Mouse (Mus musculus) left cerebral cortex, postnatal 4 days (tissue): ENCODE measurements around the gene a. TPM values are rescaled to one million over a fixed set of nuclear protein-coding genes. Genes with fewer than 3 reads are reported as not detected.

ENCODE experiments used
- DNase-seq: peaks from one replicate; pipeline ENCODE4 v3.0.0-alpha.2; 2022
- intact Hi-C: fragments of 180-260 bp; cut with DNase I; formaldehyde crosslinking; loops from one replicate; pipeline ENCODE4 v1.15.1; 2025
- total RNA-seq, 2 experiments: library from RNA; stranded (reverse); gene quantifications; 2 replicates each; pipeline ENCODE4 v1.2.3; 2021

Gene a
- total RNA-seq, 2 experiments from 2014 or later = 1.1 TPM; not detected in 1

DNA sequence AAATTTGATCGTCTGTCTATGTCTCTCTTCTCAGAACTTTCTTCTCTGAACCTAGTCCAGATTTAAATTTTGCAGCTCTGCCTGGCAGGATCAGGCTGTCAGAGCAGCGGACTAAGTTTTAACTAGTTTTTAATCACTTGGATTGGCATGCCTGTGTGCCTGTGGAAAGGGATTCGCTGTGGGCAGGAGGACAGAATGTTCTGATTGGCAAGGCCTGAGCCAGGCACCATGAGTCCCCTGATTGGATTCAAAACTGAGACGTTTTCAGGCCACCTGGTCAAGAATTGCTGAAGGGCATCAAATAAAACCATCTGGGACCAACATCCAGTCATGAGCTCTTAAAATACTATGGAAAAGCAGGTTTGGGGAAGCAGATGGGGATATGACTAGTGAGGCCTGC, 8.8 kb upstream of the a start:
- intact Hi-C loops = no loop called here
- DNase-seq = no peak

DNA sequence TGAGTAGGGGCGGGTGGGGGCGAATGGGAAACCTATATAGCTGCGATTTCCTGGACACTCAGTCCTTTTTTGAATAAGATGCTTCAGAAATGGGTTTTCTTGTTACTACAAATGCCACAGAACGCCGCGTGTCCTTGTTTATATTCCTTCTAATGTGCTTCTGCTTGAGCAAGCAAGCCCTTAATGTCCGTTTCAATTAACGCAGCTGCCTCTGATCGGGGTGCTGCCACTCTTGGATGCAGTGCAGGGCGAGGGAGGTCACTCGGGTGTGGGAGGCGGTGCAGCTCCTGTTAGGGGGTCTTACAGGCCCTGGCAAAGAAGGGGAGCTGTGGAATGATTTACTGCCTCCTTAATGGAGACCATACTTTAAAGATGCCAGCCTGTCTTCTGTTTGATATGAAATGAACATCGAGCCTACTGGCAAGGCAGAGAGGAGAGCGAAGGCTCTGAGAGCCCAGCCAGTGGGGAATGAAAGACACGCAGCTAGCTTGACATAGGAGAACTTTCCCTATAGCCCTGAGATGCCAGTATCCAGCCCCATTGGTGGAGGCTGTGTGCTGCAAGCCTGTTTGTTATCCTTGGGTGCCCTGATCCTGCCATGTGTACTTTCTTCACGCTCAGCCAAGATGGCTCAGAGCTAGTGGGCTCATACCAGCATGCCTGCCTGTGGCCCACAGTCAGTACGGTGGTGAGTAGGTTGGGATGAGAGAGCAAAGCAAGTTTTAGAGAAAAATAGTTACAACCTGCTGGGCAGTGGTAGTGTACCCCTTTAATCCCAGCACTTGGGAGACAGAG, 8.1 kb upstream of the a start:
- intact Hi-C loops = no loop called here
- no peak for DNase-seq

DNA sequence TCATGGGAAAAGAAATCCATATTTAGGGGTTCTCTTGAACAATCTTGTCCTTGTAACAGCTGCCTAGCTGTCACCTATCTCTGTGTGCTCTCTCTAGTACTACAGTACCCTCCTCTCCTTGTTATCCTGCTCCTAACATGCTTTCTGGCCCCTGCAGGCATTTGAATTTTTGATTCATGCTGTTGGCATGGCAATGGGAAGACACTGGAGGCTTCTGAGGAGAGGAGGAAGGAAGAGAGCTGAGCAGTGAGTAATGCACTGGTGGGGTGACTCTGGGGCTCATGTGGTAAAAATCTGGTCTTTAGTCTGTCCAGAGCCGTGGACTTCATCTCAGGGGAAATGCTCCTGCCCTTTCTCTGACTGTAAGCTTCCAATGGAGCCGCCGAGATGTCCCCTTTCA, 5.9 kb upstream of the a start:
- intact Hi-C loops = no loop called here
- DNase-seq = no peak

DNA sequence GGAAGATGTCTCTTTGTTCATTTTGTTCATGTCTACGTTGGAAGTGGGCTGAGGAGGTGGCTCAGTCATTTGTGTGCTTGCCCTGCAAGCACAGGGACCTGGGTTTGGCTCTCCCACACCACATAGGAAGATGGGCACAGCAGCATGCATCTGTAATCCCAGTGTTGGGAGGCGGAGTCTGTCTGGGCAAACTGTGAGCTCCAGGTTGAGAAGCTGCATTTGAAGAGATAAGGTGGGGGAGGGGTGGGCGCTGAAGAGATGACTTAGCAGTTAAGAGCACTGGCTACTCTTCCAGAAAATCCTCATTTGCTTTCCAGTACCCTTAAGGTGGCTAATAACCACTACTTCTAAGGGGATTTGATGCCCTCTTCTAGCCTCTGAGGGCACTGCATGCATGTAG, 5.0 kb upstream of the a start:
- DNase-seq = no peak
- intact Hi-C loops = no loop called here

- no peak for DNase-seq
- intact Hi-C loops = no loop called here
These were observed 4.4 kb upstream of the a start for GRCm38 (mm10) chr2:154786776-154787175.

DNA sequence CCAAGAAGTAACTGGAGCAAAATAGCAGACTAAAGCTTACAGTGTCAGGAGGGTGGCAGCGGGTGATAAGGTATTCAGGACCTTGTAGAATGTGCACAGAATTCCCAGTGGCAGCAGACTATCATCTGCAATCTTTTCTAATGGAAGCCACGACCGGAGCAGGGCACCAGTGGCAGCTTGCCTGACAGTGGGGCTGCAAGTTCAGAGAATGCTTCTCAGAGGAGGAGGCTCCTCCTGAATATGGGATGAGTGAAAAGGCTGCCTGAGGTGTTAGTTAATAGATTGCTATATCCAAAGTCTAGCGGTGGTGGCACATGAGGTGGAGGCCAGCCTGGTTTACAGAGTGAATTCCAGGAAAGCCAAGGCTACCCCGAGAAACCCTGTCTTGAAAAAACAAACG, 1.8 kb upstream of the a start:
- no peak for DNase-seq
- intact Hi-C loops = no loop called here

GRCm38 (mm10) chr2:154789977-154790655, 1.1 kb upstream of the a start:
- no peak for DNase-seq
- intact Hi-C loops = loop anchor here (10.0 kb wide), 1 partner anchor 65 kb away; no protein-coding TSS in a partner anchor

DNA sequence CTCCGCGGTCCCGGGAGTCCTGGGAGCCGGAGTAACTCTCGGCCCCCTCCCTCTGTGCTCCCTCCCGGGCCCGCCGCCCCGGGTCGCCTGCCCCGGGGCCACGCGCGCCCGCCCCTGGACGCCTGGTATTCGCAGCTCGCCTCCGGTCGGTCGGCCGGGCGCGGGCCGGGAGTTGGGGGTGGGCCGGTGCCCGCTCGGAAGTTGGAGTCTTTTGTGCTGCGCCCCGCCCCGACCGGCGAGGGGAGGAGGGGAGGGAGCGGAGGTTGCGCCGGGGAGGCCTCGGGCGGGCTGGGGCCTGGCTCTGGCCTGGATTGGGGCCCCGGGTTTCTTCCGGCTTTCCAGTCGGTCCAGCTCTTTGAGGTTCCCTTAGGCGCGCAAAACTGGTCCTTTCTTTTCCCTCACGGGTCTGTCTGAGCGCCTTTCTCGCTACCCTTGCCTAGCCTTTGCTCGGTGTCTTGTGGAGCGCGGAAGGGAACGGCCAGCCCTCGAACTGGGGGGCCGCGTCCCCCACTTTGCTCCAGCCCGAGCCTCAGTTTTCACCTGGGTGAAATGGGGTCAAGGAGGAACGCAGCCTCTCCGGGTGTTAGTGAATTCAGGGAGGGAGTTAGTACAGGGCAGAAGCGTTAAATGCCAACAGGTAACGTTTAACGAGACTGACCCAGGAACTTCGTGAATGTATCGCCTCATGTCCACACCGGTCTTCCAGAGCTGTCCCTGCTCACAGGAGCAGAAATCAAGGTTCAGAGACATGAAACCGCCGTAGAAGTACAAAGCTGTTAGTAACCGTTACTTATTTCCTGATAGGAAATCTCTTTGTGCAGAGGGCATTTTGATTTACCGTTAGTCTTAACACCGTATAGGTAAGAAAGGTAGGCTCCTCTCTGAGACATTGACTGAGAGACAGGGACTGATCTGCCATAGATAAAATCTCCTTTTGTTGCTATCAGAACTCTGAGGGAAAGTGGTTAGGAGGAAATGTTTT, 750 bp downstream of the a start:
- peak; percentile 66 for DNase-seq
- intact Hi-C loops = loop anchor here (10.0 kb wide), 1 partner anchor 63 kb away; no protein-coding TSS in a partner anchor

DNA sequence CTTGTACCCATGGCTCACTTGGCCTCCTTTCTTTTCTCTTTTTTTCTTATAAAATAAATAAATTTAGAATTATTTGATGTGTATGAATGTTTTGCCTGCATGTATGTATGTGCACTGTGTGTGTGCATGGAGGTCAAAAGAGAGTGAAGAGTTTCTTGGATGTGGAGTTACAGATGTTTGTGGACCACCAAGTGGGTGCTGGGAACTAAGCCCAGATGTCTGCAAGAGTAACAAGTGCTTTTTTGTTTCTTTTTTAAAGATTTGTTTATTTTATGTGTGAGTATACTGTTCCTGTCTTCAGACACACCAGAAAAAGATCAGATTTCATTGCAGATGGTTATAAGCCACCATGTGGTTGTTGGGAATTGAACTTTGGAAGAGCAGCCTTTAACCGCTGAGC, 12.2 kb downstream of the a start:
- DNase-seq = no peak
- intact Hi-C loops = no loop called here

- intact Hi-C loops = no loop called here
- no peak for DNase-seq
These were observed 12.6 kb downstream of the a start for GRCm38 (mm10) chr2:154803845-154804244.

DNA sequence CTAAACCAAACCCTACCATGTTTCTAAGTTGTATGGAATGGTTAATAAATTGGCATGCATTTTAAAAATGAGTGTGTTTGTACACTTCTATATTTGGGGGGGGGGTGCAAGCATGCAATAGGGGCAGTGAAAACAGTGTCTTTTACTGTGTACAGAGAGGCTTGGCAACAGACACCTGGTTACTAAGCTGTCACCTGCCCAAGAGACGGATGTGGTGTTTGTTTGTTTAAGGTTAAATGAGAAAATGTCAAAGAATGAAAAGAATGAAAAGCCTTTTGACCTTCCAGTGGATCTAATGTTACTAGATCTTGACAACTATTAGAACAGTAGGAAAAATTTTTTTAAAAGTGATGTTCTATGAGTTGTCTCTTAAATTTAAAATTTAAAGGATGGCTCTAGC, 16.5 kb downstream of the a start:
- DNase-seq = no peak
- intact Hi-C loops = no loop called here

DNA sequence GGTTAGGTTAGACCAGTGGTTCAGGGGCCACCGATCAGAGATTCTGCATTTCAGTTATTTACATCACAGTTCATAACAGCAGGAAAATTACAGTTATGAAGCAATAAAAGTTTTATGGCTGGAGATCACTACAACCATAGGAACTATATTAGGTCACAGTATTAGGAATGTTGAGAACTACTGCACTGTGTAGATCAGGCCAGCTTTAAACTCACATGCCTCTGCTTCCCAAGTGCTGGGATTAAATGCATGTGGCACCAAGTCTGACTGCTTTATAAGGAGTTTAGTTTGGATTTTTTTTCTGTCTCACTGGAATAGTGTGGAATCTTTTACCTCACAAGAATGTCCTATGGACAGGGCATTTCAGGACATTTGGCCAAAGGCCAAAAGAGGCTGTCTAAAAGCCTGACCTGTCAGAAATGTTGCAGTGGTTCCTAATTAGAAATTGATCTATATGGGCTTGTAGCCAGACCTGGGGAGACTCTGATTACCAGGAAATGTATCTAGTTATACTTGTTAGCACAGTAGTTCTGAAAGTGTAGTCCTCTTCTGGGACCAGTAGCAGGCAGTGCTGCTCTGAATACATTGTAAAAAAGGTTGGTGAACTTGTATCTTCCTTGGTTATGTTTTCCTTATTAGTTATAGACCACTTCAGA, 18.0 kb downstream of the a start:
- intact Hi-C loops = no loop called here

DNA sequence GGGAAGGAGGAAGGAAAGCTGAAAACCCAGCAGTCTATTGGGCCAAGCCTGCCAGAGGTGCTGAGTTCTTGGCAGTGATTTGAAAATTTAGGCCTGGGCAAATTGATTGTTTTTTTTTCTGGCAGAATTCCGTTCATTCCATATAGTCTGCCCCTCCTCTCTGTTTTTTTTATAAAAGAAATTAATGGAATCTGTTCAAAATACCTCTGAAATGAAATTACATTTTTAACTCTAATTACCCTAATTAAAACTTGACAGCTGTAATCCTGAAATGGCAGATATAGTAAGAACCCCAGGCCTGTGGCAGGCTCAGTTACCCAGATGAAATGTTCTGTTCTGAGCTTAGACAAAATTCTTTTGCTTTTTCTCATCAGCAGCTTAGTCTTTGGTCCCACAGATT, 19.6 kb downstream of the a start:
- DNase-seq = no peak
- intact Hi-C loops = no loop called here

More for the DNA sequence above, 18.0 kb downstream of the a start:
- no peak for DNase-seq

DNA sequence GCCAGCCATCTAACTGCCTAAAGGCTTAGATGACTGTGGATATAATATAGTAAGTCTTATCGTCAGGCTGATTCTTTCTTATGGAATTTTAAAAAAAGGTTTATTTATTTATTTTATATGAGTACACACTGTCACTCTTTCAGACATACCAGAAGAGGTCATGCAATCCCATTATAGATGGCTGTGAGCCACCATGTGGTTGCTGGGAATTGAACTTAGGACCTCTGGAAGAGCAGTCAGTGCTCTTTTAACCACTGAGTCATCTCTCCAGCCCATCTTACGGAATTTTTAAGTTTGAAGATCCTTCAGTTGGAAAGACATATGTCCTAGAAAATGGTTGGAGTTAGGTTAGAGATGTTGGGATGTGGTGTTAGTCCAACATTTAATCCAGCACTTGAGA, 22.2 kb downstream of the a start:
- intact Hi-C loops = no loop called here
- DNase-seq = no peak

- no peak for DNase-seq
- intact Hi-C loops = no loop called here
These were observed 25.9 kb downstream of the a start for GRCm38 (mm10) chr2:154817089-154817488.

- DNase-seq = peak; percentile 53
- intact Hi-C loops = no loop called here
These were observed 26.6 kb downstream of the a start for GRCm38 (mm10) chr2:154817788-154818187.

DNA sequence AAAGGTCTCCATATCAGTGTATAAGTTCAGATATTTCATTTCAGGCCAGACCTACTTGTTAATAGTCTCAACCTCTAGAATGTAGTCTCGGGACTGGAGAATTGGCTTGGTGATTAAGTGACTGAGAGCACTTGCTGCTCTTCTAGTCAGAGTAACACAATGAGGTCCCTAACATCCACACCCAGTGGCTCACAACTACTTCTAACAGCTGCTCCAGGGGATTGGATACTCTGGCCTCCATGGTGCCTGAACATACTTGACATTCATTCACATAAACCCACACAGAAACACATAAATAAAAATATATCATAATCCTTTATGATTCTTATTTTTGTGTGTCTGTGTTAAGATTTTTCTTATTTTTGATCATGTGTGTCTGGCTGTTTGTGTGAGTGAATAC, 27.4 kb downstream of the a start:
- intact Hi-C loops = no loop called here
- DNase-seq = no peak

DNA sequence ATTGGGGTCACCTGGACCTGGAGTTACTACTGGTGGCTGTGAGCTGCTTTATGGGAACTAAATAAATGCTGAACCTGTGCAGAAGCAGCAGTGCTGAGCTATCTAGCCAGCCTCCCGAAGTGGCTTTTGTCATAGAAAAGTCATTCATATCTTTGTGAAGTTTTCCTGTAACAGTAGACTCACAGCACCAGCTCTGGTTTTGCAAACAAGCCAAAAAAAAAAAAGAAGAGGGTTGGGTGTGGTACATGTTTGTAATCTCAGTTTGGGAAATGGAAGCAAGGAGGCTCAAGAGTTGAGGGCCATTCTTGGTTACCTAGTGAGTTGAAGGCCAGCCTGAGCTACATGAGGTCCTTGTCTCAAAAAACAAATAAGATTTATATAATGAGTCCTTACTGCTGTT, 29.1 kb downstream of the a start:
- intact Hi-C loops = no loop called here

DNA sequence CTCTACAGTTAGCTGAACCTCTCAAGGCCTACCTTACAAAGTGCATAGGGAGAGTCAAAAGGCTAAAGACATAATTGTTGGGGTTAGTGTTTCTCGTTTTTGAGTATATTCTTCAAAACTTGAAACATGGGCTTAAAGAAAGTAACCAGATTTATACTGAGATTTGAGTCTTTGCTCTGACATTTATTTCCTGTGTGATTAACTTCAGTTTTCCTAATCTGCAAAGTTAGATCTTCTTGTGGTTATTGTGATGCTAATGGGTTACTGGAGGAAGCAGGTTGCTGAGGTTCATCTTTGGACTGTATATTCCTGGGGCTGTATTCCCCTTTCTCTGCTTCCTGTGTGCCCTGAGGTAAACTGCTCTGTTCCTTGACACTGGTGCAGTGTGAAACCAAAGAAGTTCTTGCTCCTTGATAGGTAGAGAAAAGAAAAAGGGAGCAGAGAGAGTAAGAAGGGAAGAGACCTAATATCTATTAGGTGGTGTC, 34.9 kb downstream of the a start:
- DNase-seq = no peak
- intact Hi-C loops = no loop called here

More for the DNA sequence above, 29.1 kb downstream of the a start:
- no peak for DNase-seq

DNA sequence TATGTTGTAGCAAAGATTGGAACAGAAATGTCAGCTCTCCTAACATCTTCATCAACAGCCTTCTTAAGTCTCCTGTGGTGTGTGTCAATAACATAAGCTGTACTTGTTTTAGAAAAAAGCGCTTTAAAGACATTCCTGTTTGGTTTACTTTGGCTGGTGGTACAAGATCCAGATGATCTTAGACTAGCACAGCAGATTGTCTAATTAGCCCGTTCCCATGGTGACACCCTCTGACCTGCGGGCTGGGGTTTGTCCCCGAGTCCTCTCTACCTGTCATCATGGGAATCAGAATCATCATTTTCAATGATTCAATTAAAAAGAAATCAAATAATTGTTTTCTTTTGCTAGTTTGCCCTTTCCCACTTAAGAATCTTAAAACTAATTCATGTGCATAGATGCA, 36.3 kb downstream of the a start:
- intact Hi-C loops = no loop called here
- DNase-seq = no peak
